Mouse (Mus musculus) urinary bladder, postnatal 4 days (tissue): Measurements from ENCODE around the gene 1700029F12Rik.

Experiments
- DNase-seq, 2 experiments: peaks; one replicate each; pipeline ENCODE4 v3.0.0; 2021 to 2022; ENCODE audit warnings: low spot score in 2 of 2

Gene 1700029F12Rik

DNA sequence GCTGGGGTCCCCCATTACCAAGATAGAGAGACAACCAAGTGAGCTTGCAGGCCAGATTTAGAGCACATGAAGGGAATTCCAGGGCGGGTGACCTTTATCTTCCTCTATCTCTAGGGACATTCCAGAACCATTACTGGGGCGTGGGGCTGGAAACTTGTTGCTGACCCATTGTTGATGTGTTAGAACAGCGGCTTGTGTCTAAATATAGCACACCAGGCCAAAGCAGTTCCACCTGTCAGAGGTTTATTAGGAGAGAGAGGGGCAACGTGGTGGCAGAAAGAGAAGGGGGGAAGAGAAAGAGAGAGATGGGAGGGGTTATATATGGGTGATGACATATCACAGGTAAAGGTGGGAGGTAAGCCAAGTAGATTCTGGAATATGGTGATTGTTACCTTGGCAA, 12.3 kb downstream of the 1700029F12Rik start:
- DNase-seq: no peak

GRCm38 (mm10) chr13:97020122-97020521, 14.0 kb downstream of the 1700029F12Rik start:
- no peak for DNase-seq

- no peak for DNase-seq
Measured at GRCm38 (mm10) chr13:97017711-97018110, 16.5 kb downstream of the 1700029F12Rik start.

- no peak for DNase-seq
Measured at GRCm38 (mm10) chr13:97014366-97014765, 19.8 kb downstream of the 1700029F12Rik start.

- DNase-seq: no peak
Measured at GRCm38 (mm10) chr13:97008266-97009153, 25.7 kb downstream of the 1700029F12Rik start.

DNA sequence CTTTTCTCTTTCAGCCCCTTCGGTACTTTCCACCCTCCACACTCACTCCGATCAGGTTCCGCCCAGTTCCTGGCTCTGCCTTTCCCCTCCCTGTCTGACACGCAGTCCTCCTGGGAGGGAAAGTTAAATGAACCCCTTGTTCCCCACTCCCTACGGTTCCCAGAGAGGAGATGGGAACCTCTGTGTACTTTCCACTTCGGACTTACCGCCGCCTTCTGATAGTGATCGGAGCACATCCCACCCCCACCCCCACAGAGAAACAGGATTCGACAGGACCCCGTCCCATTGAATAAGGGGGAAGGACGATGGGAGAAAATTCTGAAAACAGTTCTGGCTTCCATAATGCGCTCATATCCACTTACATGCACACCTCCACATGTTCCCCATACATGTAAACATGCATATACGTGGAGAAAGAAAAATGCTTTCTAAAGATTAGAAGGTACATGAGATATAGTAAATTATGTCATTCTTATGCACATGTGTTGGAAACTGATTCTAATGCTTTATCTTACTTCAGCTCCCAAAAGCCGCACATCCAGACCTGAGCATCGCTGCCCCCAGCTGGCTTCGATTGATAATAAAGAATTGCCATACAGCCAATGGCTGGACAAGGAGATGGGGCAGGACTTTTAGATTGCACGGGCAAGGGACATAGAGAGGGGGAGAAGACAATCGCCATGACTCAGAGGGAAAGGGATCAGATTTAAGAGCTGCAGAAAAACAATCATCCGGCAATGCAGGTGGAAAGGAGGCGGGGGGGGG, 26.5 kb downstream of the 1700029F12Rik start:
- DNase-seq: no peak

DNA sequence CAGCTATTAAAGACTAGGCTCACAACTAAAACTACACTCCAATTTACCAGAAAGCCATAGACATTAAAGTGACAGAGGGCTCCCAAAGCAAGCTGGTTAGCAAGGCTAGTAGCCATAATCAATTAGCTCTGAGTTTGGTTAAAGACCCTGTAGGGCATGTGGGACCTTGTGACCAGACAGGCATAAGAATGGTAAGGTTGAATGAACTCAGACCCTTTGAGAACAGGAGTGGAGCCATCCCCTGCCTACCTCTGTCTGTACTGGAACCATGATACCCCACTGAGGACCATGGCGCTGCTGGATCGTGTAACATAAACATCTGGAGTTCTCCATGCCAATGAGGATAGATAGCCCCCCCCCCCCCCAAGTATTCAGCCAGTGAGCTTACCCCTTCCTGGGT, 27.4 kb downstream of the 1700029F12Rik start:
- no peak for DNase-seq

DNA sequence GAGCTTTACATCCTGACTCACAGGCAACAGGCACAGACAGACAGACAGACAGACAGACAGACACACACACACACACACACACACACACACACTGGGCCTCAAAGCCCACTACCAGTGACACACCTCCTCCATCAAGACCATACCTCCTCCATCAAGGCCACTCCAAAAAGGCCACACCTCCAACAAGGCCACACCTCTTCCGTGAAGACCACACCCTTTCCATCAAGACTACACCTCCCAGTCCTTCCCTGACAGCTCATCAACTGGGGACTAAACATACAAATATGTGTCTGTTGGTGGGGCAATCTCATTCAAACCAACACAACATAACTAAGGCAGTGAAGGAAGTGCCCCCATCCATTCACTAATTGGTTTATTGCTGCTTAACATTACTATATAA, 37.1 kb downstream of the 1700029F12Rik start:
- DNase-seq: no peak

GRCm38 (mm10) chr13:96995243-96995642, 38.9 kb downstream of the 1700029F12Rik start:
- DNase-seq: no peak

- DNase-seq: no peak
Measured at GRCm38 (mm10) chr13:96993291-96993989, 40.7 kb downstream of the 1700029F12Rik start.

DNA sequence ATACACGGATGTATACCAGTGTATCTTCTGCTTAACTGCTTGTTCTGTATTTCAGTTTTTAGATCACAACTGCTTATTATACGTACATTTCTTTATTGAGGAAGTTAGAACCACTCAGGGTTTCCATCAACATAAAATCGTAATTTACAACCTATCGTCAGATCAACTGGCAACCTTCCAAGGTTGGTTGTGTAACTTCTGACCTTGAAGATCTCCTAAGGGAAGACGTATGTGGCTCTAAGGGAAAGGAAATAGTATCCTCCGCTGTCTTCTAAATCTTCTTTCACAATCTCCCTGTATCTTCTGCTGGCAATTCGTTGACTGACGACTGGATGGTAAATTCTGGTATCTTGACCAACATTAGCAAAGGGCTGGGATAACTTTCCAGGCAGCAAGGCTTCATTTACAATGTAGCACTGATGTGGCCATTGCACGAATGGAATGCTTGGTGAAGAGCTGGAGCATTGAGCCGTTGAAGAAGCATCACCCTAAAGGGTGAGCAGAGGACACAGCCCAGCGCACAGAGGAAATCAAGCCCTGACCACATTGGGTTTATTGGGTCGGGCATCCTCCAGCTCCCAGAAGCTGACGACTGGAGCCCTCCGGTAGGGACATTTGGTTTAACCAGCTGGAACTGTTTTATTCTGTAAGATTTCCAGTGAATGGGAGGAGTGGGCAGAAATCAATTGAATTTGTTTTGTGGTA, 43.4 kb downstream of the 1700029F12Rik start:
- no peak for DNase-seq

DNA sequence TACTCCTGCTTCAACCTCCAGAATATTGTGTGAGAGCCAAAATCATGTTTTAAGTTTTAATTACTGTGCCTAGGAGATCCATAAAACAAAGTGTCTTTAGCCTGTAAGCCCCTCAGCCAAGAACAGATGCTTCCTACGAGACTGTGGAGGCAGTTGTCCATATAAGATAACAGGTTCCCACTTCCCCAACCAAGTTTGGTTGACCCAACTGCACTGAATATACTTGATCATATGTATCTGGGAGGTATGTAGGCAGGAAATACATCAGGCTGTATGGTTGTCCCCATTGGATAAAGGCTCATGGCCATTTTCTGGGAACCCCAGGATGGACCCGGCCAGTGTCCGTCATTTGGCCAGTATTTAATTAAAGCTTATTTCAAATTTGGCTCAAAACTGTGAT, 44.1 kb downstream of the 1700029F12Rik start:
- DNase-seq: no peak

DNA sequence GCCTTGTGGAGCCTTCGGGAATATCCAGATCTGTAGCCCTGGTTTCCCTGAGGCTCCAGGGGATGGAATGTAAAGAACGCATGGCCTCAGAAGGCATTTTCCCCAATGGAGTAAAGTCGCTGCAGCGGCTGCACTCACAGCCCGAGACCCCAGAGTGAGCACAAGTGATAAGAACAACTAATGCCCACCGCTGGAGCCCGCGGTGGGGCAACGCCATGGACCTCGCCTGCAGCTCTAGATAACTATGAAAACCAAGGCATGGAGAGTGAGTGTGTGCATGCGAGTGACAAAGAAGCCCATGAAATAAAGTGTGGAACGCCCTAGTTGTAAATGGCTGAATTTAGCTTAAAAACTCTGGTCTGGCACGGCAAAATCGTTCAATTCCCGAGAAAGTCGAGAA, 45.0 kb downstream of the 1700029F12Rik start:
- no peak for DNase-seq

DNA sequence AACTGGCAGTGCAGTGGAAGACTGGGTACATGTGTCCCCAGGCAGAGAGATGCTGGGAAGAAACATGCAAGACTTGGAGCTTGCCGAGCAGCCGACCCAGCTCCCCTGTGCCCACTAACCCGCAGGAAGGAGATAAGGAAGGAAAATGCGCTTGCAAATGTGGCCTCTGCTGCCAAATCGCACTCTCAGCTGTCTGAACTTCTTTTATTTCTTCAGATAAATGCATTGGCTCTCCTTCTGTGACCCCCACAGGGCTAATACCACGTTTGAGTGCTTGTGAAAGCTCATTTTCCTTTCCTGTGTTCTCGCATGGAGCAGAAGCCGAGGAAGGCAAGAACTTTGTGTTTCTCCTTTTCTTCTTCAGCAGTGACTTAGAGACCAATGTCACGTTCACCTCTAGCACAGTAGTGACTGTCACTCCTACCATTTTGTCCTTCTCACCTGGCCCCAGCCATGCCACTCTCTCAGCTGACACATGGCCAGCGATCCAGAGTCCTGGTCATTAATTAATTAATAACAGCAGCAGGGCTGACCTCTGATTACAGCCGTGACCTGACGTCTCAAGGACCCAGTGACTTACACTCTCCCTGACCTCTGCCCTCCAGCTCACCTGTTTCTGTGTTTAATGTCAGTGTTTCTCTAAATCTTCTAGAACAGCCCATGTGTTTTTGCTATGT, 48.4 kb downstream of the 1700029F12Rik start:
- DNase-seq: no peak

DNA sequence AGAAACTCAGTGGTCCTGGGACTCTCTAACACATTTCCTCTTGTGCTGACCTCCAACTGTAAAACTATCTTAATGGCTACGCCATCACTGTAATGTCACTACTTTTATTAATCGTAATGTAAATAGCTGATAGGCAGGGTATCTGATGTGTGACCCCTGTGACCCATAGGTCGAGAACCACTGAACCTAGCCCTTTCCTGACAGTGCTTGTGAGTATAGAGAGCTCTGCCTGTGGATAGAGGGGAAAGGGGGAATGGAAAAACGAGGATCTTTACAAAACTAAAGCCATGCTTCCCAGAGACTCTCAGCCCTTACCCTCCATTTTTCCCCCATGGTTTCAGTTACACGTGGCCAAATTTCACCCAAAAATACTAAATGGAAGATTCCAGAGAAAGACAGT, 49.5 kb downstream of the 1700029F12Rik start:
- no peak for DNase-seq

DNA sequence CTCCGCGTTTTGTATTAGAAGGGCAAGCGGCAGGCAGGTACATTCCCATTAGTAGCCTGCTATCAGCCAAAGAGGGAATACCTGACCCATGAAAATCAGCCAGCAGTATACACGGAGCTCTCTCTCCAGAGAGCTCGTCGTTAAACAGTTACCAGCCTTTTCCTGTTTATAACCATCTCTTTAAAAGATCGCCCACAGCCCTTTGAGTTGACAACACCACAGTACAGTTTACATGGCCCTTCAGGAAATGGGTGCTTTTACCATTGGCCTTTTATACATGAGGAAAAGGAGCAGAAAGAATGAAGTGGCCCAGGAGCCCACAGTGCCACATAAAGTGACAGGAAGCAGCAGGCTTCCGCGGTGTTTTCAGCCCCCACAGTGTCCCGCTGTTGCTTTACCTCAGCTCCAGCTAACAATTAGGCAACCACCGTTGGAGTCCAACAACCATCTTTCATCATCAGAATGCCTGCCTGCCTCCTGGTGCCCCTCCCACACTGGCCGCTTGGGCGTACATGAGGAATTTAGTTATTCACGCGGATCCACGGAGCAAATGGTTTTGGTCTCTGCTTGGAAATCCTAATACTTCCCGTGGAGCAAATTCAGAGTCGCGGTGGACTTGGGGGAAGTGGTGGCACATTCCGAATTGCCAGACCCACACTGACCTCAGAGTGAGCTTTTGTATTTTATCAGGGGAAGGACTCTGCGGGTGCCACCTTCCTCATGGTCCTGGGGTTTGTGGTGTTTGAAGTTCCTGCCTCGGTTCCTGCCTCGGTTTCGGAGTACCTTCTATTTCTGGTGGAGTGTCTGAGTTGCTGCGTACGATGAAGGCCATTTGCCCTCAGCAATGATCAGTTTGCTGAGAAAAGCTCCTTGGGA, 50.7 kb downstream of the 1700029F12Rik start:
- DNase-seq: no peak

DNA sequence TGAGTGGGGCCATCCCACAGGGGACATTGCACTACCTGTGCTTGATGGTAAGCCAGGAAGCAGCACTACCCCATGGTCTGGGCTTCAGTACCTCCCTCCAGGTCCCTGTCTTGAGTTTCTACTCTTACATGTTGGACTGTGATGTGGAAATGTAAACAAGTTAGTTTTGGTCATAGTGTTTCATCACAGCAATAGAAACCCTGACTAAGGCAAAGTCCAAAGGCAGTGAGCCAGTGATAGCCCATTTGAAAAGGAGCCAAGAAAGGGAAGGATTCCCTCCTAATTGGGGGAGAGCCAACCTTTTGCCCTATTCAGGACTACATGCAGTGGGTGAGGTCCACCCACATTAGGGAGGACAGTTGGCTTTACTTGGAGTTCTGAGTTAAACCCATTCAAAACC, 53.6 kb downstream of the 1700029F12Rik start:
- no peak for DNase-seq

DNA sequence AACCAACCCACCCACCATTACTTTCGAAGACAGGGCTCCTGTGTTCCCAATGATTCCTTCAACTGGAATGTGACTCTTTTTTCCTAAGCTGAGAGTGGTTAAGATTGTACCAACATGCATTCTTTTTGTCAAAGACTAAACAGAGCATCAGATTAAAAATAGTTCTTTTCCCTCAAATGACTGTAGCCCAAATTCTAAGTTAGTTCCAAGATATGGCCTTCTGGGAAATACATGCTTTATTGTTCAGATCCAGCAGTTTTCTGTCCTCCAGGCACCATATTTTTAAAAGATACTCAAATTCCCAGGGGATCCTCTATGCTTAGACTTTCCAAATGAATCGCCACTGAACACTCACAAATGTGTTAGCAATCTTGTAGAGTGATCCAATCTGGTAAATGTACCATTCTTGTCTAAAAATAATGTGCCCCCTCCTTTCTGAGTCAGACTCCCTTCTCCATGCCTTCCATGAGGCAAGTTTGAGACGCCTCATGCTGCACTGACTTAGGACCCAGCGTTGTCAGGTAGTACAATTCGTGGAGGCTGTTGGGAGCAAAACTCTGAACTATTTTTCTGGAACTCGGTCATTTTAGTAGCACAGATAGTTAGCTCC, 57.1 kb downstream of the 1700029F12Rik start:
- DNase-seq: no peak

DNA sequence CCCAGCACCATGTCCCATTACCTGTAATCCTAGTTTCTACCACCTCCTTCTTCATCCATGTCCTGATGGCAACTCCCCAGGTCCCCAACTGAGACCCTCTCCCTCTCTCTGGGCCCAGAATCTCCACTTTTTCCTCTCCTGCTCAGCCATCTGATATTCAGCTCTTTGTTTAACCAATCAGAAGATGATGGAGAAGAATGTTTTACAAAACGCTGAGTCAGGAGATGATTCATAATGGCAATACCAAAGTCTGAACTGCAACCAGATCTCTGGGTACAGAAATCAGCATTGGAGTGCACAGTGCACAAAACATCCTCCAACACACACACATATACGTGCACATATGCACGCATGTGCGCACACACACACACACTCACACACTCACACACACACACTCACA, 60.8 kb downstream of the 1700029F12Rik start:
- DNase-seq: no peak
